Mouse (Mus musculus) liver, postnatal 0 days (tissue): ENCODE data around the gene Kcnj1. TPM values are rescaled to one million over a fixed set of nuclear protein-coding genes. Genes with fewer than 3 reads are reported as not detected.

Experiments used
- ATAC-seq: fragments of 200-750 bp; cut with Nextera tagmentation; 2 replicates; pipeline ENCODE4 v1.8.0; 2017; ENCODE audit warnings: mild to moderate bottlenecking, moderate library complexity
- DNase-seq: peaks from one replicate; pipeline ENCODE4 v3.0.0-alpha.2; 2016
- H3K27ac ChIP-seq: fragments of 300-500 bp; sonication (generic); 2 replicates; pipeline ENCODE4 v1.5.1; 2014; ENCODE audit warnings: antibody characterized with exemption, moderate library complexity, mild to moderate bottlenecking, low read depth
- H3K27me3 ChIP-seq: fragments of 300-500 bp; sonication (generic); 2 replicates; pipeline ENCODE4 v1.6.1; 2014; ENCODE audit warnings: low read length, control low read depth, mixed read lengths; ENCODE audit not compliant: insufficient read depth
- H3K36me3 ChIP-seq: fragments of 300-500 bp; sonication (generic); replicated peaks from 2 replicates; pipeline ENCODE4 v1.6.1; 2014; ENCODE audit warnings: mild to moderate bottlenecking, control low read depth, low read length, moderate library complexity, mixed read lengths; ENCODE audit not compliant: insufficient read depth
- H3K4me1 ChIP-seq: fragments of 300-500 bp; sonication (generic); 2 replicates; pipeline ENCODE4 v1.6.1; 2014; ENCODE audit warnings: antibody characterized with exemption, mild to moderate bottlenecking, control low read depth; ENCODE audit not compliant: insufficient read depth
- H3K4me2 ChIP-seq: fragments of 300-500 bp; sonication (generic); 2 replicates; pipeline ENCODE4 v1.6.1; 2014; ENCODE audit warnings: low read depth, mild to moderate bottlenecking, low read length, moderate library complexity, mixed read lengths
- H3K4me3 ChIP-seq: fragments of 300-500 bp; sonication (generic); 2 replicates; pipeline ENCODE4 v1.5.1; 2014; ENCODE audit warnings: low read depth, low read length
- H3K9ac ChIP-seq: fragments of 300-500 bp; sonication (generic); replicated peaks from 2 replicates; pipeline ENCODE4 v1.6.1; 2014; ENCODE audit warnings: mild to moderate bottlenecking, moderate library complexity
- H3K9me3 ChIP-seq: fragments of 300-500 bp; sonication (generic); 2 replicates; pipeline ENCODE4 v1.6.1; 2016; ENCODE audit warnings: mild to moderate bottlenecking, control low read depth, low read length, mixed read lengths
- CTCF ChIP-seq: sonication (generic); IDR thresholded peaks from 2 replicates; pipeline ENCODE4 v1.5.1; 2016; ENCODE audit warnings: antibody characterized with exemption, low read depth
- EP300 ChIP-seq: IDR thresholded peaks from 2 replicates; pipeline ENCODE4 v1.6.1; 2016; ENCODE audit warnings: antibody characterized with exemption, low read depth, mild to moderate bottlenecking
- WGBS: fragments of 180-500 bp; shearing (Covaris S2); extraction: QIAGEN DNeasy Blood & Tissue Kit; methylation state at CpG from one replicate; pipeline ENCODE4 v1.1.7; 2014; ENCODE audit not compliant: insufficient replicate concordance; 5-methylcytosine and 5-hydroxymethylcytosine counted together
- polyA plus RNA-seq: library from polyadenylated mRNA; unstranded; fragments of >200 nt; fragmentation: Nextera tagmentation; extraction: Ambion mirVana; gene quantifications from 2 replicates; pipeline ENCODE4 v1.2.1, GENCODE M21; 2015

Kcnj1 gene
- polyA plus RNA-seq, 1 experiment from 2014 or later = not detected

- H3K9ac ChIP-seq = no peak overlapping the region
- ATAC-seq (0 out of 2 replicates have a peak, but pooled peaks have one; percentile 21), DNase-seq (peak; percentile 51)
- H3K4me1 ChIP-seq = peaks cover 8% of the 10 kb centered on the region
- H3K36me3 ChIP-seq = no peaks in the 10 kb centered on the region
- no peak overlapping the region for H3K4me2 ChIP-seq
- TF ChIP-seq EP300 (0 out of 2 replicates have a peak, but pooled peaks have one; percentile 15), CTCF (peak; percentile 83)
- 37% methylated on average over 11 of the region's 11 CpGs for WGBS
- H3K27me3 ChIP-seq = peaks cover 5% of the 10 kb centered on the region; the same call in 1 of the 2 replicates
- H3K9me3 ChIP-seq = no peaks in the 10 kb centered on the region
- H3K27ac ChIP-seq = no peak overlapping the region
- no peak overlapping the region for H3K4me3 ChIP-seq
Observed at GRCm38 (mm10) chr9:32405191-32405925, 33.1 kb downstream of the Kcnj1 start.

DNA sequence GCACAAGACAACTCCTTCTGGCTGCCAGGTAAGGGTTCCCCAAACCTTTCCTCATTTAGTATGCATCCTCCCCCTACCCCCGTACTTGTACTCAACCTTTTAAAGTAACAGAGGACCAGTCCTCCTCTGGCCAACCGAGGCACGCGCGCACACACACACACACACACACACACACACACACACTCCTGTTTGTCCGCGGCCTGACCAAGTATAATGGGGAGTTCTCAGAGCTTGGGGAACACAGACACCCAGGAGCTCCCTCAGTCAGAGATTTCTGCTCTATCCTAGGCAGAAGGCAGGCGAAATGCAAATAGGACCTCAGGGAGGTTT lies 36.4 kb downstream of the Kcnj1 start:
- Histone ChIP-seq H3K9ac (peak overlapping the region; percentile 39), H3K27ac (no peak overlapping the region), H3K27me3 (peaks cover 5% of the 10 kb centered on the region; the same call in 1 of the 2 replicates), H3K9me3 (no peaks in the 10 kb centered on the region), H3K36me3 (no peaks in the 10 kb centered on the region), H3K4me3 (peak overlapping the region; percentile 48), H3K4me1 (peaks cover 3% of the 10 kb centered on the region; the same call in 1 of the 2 replicates), H3K4me2 (peak overlapping the region; percentile 74)
- ATAC-seq (no peak), DNase-seq (no peak)
- 27% methylated on average over 8 of the region's 8 CpGs for WGBS
- TF ChIP-seq EP300 (no peak), CTCF (no peak)

DNA sequence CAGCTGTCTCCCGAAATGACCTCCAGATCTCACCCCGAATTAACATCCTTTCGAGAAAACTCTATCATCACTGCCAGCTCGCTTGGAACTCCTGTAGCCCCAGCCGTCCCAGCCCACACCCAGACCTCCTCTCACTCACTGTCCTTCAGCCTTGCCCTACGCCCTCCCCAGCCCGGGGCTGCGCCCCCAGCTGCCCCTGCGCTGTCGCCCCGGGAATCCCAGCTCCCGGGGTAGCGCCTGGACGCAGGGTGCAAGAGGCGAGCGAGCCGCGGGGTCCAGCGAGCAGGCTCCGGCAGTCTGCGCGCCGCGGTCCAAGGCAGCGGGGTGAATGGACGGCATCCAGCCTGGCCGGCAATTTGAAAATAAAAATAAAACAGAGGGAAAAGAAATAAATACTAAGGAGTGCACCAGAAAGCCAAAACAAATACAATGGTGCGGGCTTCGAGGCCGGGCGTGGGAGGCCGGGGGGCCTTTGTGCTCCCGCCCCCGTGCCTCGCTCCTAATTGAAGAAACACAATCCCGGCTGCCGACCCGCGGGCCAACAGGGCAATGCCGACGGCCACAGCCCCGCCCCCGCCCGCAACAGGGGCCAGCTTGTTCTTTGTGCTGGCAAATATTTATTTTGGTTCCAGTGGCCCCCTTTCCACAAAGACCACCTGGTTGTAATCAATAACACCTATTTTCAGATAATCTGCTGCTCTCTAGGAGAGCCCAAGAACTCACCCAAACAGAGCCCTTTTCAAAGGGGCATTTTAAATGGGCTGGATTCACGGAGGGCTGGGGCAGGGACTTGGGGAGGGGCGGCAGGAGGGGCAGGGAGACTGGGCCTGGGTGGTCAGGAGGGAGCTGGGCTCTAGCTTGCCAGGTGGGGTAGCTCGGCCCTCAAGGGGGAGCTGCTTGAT lies 37.0 kb downstream of the Kcnj1 start:
- peak; percentile 60 for ATAC-seq
- H3K4me3 ChIP-seq = peak overlapping the region; percentile 48

DNA sequence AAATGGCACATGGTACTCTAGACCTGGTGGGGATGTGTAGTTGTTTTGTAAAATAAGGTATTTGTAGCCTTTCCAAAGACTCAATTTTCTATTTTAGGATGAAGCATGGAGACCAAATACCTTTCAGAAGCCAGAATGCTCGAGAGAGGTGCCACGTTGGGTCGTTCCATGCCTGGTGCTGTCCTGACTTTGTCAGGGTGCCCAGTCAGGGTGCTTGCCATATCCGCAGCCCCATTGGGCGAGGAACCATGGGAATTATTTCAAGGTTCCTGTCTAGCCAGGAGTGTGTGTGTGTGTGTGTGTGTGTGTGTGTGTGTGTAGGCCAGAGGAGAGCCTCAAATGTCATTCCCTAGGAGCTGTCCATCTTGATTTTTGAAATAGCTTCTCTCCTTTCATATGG lies 38.4 kb downstream of the Kcnj1 start:
- WGBS = 81% methylated on average over 5 of the region's 5 CpGs
- H3K36me3 ChIP-seq = no peaks in the 10 kb centered on the region
- H3K9me3 ChIP-seq = no peaks in the 10 kb centered on the region
- TF ChIP-seq CTCF (no peak), EP300 (no peak)
- no peak overlapping the region for H3K4me2 ChIP-seq
- ATAC-seq (no peak), DNase-seq (no peak)
- H3K9ac ChIP-seq = no peak overlapping the region
- H3K4me1 ChIP-seq = peaks cover 3% of the 10 kb centered on the region; the same call in 1 of the 2 replicates
- peaks cover 5% of the 10 kb centered on the region; the same call in 1 of the 2 replicates for H3K27me3 ChIP-seq
- H3K4me3 ChIP-seq = no peak overlapping the region
- H3K27ac ChIP-seq = no peak overlapping the region

More for the DNA sequence above, 37.0 kb downstream of the Kcnj1 start:
- Histone ChIP-seq H3K9me3 (no peaks in the 10 kb centered on the region), H3K36me3 (no peaks in the 10 kb centered on the region), H3K4me1 (peaks cover 3% of the 10 kb centered on the region; the same call in 1 of the 2 replicates), H3K9ac (peak overlapping the region; percentile 39), H3K27ac (peak overlapping the region; percentile 41), H3K4me2 (peak overlapping the region; percentile 74), H3K27me3 (peaks cover 5% of the 10 kb centered on the region; the same call in 1 of the 2 replicates)
- peak; percentile 54 for DNase-seq
- WGBS = 3% methylated on average over 47 of the region's 47 CpGs
- no peak for TF ChIP-seq CTCF
- no peak for TF ChIP-seq EP300

- H3K4me3 ChIP-seq = no peak overlapping the region
- H3K36me3 ChIP-seq = no peaks in the 10 kb centered on the region
- peaks cover 5% of the 10 kb centered on the region; the same call in 1 of the 2 replicates for H3K27me3 ChIP-seq
- WGBS = 74% methylated on average over 5 of the region's 5 CpGs
- H3K27ac ChIP-seq = no peak overlapping the region
- no peak for ATAC-seq
- peaks cover 3% of the 10 kb centered on the region; the same call in 1 of the 2 replicates for H3K4me1 ChIP-seq
- no peak for TF ChIP-seq EP300
- TF ChIP-seq CTCF = no peak
- DNase-seq = no peak
- no peak overlapping the region for H3K4me2 ChIP-seq
- H3K9me3 ChIP-seq = no peaks in the 10 kb centered on the region
- no peak overlapping the region for H3K9ac ChIP-seq
Observed at GRCm38 (mm10) chr9:32411507-32411906, 39.2 kb downstream of the Kcnj1 start.
